Mouse (Mus musculus) leukemia stem cell, adult 10-12 weeks (primary cell): ENCODE data around the gene Jpt1. TPM values are rescaled to one million over a fixed set of nuclear protein-coding genes. Genes with fewer than 3 reads are reported as not detected.

Experiments used
- polyA plus RNA-seq: library from polyadenylated mRNA; stranded (reverse); fragments of >175 nt; gene quantifications from 2 replicates; pipeline ENCODE4 v1.2.3, GENCODE M21; 2012; ENCODE audit warnings: low replicate concordance

Gene Jpt1
- polyA plus RNA-seq: 242 and 300 TPM in 2 replicates

GRCm38 (mm10) chr11:115514238-115514663, at the start of gene Jpt1:
Jpt1 (minus strand) TSS chr11:115514387.

GRCm38 (mm10) chr11:115536038-115536681, 22.0 kb upstream of the Jpt1 start, which contains the start of gene Sumo2:
Sumo2 (minus strand) TSS chr11:115536276.

GRCm38 (mm10) chr11:115491356-115492083, 22.7 kb downstream of the Jpt1 start, which contains the start of gene Nt5c:
Nt5c (minus strand) TSS chr11:115491862.

GRCm38 (mm10) chr11:115475025-115475757, 39.0 kb downstream of the Jpt1 start, which contains the start of gene Armc7:
Armc7 (plus strand) TSS chr11:115475667.

GRCm38 (mm10) chr11:115462243-115462891, 51.8 kb downstream of the Jpt1 start, which contains the start of gene Slc16a5:
Slc16a5 (plus strand) TSS chr11:115462474.

Other genes starting within 250 kb of the Jpt1 start
- gene Grin2c, start 247.1 kb downstream of the Jpt1 start, polyA plus RNA-seq: 2.6 and 3.5 TPM in 2 replicates
- gene Fdxr, start 237.3 kb downstream of the Jpt1 start, polyA plus RNA-seq: 28.9 and 35.2 TPM in 2 replicates
- gene Fads6, start 216.7 kb downstream of the Jpt1 start, polyA plus RNA-seq: 0.05 and 0.08 TPM in 2 replicates
- not detected in 2 replicates for gene Otop2, start 207.2 kb downstream of the Jpt1 start, polyA plus RNA-seq
- gene Ush1g, start 192.3 kb downstream of the Jpt1 start, polyA plus RNA-seq: 0.28 and 0.50 TPM in 2 replicates
- gene Otop3, start 179.7 kb downstream of the Jpt1 start, polyA plus RNA-seq: not detected in 2 replicates
- 1.3 and 1.7 TPM in 2 replicates for gene Hid1, start 146.6 kb downstream of the Jpt1 start, polyA plus RNA-seq
- gene Cdr2l, start 132.5 kb downstream of the Jpt1 start, polyA plus RNA-seq: 0.75 and 0.91 TPM in 2 replicates
- gene Mrpl58, start 110.6 kb downstream of the Jpt1 start, polyA plus RNA-seq: 57.4 and 57.8 TPM in 2 replicates
- gene Atp5h, start 94.4 kb downstream of the Jpt1 start, polyA plus RNA-seq: 11.6 and 26.2 TPM in 2 replicates
- 18.3 and 34.4 TPM in 2 replicates for gene Kctd2, start 94.3 kb downstream of the Jpt1 start, polyA plus RNA-seq
- gene Trim80, start 73.8 kb downstream of the Jpt1 start, polyA plus RNA-seq: not detected in 2 replicates
- gene Slc16a5, start 51.9 kb downstream of the Jpt1 start, polyA plus RNA-seq: 0.21 and 2.1 TPM in 2 replicates
- 38.6 and 55.7 TPM in 2 replicates for gene Armc7, start 38.7 kb downstream of the Jpt1 start, polyA plus RNA-seq
- gene Nt5c, start 22.5 kb downstream of the Jpt1 start, polyA plus RNA-seq: 70.2 and 101 TPM in 2 replicates
- 68.7 and 370 TPM in 2 replicates for gene Sumo2, start 21.9 kb upstream of the Jpt1 start, polyA plus RNA-seq
- 8.4 and 41.9 TPM in 2 replicates for gene Nup85, start 50.0 kb upstream of the Jpt1 start, polyA plus RNA-seq
- 33.6 and 41.2 TPM in 2 replicates for gene Mrps7, start 89.5 kb upstream of the Jpt1 start, polyA plus RNA-seq
- gene Gga3, start 89.7 kb upstream of the Jpt1 start, polyA plus RNA-seq: 101 and 179 TPM in 2 replicates
- 39.5 and 63.0 TPM in 2 replicates for gene Mif4gd, start 98.6 kb upstream of the Jpt1 start, polyA plus RNA-seq
- 44.8 and 51.3 TPM in 2 replicates for gene Slc25a19, start 113.9 kb upstream of the Jpt1 start, polyA plus RNA-seq
- 40.1 and 59.3 TPM in 2 replicates for gene Grb2, start 194.2 kb upstream of the Jpt1 start, polyA plus RNA-seq